Mouse (Mus musculus): ENCODE data around the gene Fig4.

DNA sequence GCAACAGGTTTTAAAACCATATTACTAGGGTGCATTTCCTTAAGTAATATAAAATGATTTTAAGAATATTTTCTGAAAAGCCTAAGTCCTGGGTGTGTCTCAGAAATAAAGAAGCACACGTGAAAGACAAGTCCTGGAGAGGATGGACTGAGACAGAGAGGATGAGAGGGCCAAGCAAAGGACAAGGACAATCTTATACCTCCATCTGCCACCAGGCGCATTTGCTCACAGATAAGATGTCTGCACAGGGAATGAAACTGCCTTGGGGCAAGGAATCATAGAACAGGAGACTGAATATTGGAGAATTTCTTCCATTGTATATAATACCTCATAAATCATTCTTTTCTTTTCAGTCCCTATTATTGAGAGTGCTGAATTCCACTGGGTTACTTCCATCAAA lies 67.0 kb downstream of the Fig4 start:
- TF ChIP-seq CTCF (IDR thresholded peaks at IDR 0.05; ENCODE audit: borderline replicate concordance, insufficient read depth, low read length) (no peak), POLR2A (IDR thresholded peaks at IDR 0.05; ENCODE audit: low read depth, low read length) (no peak)
